Mouse (Mus musculus) A20 (cell line): ENCODE data around the gene Noxo1.

ENCODE experiments used
- DNase-seq: peaks from one replicate; pipeline ENCODE4 v3.0.0-alpha.2; 2011; ENCODE audit warnings: low read depth, low spot score

The Noxo1 gene

DNA sequence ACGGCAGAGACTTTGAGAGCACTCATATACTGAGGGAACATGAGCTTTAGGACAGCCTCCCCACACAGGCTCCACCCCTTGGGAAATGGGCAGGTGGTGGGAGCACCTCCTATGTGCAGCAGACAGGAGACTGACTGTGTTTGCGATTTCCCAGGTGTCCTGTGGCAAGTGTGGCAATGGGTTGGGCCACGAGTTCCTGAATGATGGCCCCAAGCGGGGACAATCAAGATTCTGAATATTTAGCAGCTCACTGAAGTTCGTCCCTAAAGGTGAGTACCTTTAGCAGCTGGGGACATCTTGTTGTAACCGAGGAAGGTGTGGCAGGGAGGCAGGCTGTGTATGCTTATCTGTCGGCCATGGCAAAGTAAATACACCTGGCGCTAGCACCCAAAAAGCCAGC, 43.9 kb downstream of the Noxo1 start:
- no peak for DNase-seq

DNA sequence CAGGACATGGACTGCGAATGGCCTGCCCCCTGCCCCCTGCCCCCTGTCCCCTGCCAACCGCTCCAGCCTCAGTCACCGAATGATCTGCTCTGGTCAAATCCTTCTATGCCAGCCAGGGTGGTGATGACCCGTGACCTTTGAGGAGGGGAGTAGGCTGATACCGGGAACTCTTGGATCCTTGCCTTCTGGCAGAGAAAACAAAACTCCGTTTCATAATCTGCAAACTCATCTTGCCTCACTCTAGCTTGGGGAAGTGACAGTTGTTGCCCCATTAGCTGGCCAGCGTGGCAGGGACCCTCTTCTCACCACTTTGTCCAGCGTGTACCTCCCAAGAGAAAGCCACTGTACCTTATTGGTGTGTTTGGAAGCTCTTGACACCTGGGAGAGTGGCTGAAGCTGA, 46.3 kb downstream of the Noxo1 start:
- DNase-seq = no peak

DNA sequence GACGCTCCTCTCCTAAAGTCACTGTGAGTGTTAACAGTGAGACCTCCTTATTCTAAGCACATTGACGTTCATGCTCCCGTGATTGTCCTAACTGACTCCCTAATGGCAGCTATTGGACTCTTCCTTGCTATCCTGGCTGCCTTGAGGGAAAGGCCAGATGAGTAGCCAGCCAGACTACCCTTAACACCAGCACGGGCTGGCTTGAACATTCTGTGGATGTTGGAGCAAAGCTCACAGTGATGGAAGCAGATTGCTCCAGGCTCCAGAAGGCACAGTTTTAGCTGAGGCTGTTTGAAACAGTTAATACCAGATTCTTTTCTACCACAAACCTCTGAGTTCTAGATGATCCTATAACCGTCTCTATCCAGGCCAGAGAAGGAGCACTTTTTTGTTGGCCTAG, 47.9 kb downstream of the Noxo1 start:
- DNase-seq = no peak

DNA sequence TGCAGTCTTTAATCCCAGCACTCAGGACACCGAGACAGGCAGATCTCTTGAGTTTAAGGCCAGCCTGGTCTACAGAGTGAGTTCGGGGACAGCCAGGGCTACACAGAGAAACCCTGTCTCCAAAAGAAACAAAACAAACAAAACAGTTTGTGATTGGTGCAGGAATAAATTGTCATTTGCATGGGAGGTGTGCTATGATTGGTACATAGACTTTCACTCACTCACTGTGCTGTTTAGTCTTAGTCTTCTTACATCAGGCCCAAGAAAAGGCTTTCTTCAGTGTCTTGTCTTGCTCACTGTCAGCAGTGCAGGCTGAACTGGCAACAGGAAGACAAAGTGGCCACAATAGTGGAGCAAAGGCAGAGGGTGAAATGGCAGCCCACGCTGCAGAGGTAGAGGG, 48.3 kb downstream of the Noxo1 start:
- no peak for DNase-seq

DNA sequence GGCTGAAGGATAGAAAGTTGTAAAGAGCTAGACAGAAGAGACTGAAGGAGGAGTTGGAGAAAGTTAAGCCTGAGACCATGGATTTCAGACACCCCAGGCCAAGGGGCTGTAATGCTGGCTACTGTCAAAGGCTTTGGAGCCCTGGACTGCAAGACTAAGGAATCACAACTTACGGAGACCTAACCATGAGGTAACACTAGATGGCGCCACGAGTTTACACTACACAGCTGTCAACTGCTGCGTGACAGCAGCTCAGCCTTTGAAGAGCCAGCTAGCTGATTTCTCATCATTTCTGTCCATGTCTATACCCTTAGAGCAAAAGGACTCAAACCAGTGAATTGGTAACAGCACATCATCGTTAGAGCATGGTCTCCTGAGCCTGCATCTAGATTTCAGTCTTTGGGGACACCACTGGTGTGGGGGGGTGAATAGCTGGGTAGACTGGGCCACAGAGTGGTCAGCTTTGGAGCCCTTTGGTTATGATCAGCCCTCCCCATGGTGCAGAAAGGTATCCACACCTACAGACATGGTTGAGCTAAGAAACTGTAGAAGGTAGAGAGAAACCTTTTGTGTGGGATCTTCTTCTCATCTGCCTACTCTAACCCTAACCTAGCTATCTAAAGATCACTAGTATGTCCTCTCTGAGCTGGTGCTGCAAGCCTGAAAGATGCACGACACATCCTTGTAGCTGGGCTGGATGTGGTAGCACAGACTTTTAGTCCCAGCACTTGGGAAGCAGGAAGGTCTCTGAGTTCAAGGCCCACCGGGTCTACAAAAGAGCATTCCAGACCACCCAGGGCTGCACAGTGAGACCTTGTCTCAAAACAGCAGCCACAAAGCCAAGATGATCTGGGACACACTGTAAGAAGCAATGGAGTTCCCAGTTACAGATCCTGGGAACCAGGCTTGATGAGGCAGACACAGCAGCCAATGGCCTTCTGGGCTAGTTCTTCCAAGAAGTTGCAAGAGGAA, 49.8 kb downstream of the Noxo1 start:
- peak; percentile 86 for DNase-seq

DNA sequence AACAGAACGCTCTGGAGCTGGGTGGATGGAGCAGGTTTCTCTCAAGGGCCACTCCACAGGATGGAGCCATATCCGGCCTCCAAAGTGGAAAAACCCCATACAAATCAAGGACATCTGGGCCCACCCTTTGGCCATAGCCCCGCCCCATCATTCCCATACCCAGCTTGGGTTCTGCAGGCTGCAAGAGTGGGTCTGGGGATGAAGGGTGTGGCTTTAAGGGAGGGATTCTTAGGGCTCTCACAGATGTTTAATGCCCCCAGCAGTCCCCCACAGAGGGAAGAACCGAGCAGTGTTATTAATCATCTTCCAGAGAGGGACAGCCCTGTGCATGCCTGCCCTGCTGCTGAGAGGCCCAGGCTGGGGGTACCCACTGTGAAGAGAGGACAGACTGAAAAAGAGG, 51.0 kb downstream of the Noxo1 start:
- DNase-seq = no peak
